Mouse (Mus musculus) spleen, postnatal 4 days (tissue): ENCODE results near the gene Cry2.
A peak's percentile ranks its signal among the peaks of the same experiment; 100 is the strongest.

ENCODE experiments used
- DNase-seq, 2 experiments: peaks; one replicate each; pipeline ENCODE4 v3.0.0; 2022; ENCODE audit warnings: low spot score in 2 of 2

The Cry2 gene

GRCm38 (mm10) chr2:92388081-92388517, 45.7 kb downstream of the Cry2 start:
- DNase-seq, result no peak

GRCm38 (mm10) chr2:92387646-92388045, 46.2 kb downstream of the Cry2 start:
- no peak for DNase-seq

DNA sequence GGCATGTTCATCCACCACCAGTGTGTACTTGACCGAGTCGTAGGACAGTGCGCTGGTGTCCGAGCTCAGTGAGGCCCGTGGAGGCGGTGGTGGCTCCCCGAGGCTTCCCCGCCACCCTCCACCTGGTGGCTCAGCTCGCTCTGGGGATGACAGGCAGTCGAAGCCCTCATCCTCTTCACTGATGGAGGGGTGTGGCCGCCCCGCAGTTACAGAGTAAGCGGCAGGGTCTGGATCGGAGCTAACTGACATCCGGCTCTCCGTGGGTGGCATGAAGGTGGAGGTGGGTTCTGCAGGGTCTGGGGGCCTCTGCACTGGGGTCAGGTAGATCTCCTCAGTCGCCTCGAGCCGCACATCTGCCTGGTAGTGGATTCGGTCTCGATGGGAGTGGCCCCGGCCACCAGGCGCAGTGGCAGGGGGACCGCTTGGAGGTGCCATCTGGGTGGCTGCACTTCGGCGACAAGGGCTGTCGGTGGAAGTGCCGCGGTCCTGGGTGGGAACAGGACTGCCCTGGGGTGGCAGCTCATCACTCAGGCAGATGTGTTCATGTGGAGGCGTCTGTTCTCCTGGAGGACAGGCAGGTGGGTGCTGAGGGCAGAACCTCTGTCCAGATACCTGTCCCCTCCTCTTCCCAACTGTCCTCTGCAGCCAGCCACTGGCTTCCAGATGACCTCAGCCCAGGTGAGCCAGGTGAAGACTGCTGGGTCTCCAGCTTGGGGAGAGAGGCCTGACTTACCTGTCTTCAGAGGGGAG, 46.8 kb downstream of the Cry2 start:
- no peak for DNase-seq

GRCm38 (mm10) chr2:92385113-92386051, 48.5 kb downstream of the Cry2 start:
- no peak for DNase-seq

GRCm38 (mm10) chr2:92384101-92384500, 49.7 kb downstream of the Cry2 start:
- DNase-seq, result no peak

DNA sequence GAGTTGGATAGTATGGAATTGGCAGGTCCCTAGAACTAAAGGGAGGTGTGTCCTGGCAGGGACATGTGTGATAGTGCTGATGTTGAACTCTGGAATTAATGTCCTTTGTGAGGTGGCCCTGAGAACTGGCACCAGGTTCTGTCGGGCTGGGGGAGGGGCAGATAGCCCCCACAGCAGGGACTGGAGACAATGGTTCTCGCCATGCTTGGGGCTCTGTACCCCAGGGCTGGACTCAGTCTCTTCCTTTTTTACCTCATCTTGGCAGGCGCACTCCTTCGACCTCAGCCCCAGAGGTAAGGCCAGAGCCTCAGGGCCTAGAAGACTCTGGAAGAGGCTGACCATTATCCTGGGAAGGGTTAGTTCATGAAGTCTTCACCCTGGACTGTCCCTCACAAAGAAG, 51.1 kb downstream of the Cry2 start:
- DNase-seq, result no peak

DNA sequence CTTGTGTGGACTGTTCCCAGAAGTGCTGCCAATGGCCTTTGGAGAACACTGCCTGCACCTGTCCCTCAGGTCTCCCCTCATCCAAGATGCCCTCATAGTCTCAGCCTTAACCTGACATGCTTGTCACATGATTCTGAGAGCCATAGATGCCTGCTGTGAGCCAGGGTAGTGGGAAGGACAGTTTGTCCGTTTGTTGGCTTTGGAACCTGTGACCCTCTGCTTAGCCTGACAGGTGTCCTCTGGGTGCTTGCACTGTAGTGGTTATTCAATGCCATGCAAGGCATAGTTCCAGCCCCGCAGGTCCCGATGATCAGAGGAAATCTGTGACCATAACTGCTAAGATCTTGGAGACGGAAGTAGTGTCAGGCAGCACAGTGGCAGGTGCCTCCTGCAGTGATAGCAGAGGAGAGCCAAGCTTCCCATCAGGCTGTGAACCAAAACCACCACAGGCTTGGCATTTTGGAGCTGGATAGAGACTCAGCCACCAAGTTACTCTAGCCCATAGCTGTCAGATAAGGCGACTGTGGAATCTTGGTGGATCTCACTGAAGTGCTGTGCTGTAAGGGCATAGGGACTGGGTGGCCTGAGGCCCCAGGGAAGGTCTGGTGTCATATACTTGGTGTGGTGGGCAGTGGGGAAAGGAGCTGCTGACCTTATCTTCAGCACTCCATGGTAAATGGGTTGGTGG, 51.8 kb downstream of the Cry2 start, which contains the start of gene 1700029I15Rik:
Gene 1700029I15Rik (plus strand): TSS at position 638 of the 688 bp plus-strand sequence.
- DNase-seq, result no peak

GRCm38 (mm10) chr2:92381161-92381560, 52.7 kb downstream of the Cry2 start:
- DNase-seq, result no peak

GRCm38 (mm10) chr2:92380495-92381050, 53.3 kb downstream of the Cry2 start:
- DNase-seq, result no peak

DNA sequence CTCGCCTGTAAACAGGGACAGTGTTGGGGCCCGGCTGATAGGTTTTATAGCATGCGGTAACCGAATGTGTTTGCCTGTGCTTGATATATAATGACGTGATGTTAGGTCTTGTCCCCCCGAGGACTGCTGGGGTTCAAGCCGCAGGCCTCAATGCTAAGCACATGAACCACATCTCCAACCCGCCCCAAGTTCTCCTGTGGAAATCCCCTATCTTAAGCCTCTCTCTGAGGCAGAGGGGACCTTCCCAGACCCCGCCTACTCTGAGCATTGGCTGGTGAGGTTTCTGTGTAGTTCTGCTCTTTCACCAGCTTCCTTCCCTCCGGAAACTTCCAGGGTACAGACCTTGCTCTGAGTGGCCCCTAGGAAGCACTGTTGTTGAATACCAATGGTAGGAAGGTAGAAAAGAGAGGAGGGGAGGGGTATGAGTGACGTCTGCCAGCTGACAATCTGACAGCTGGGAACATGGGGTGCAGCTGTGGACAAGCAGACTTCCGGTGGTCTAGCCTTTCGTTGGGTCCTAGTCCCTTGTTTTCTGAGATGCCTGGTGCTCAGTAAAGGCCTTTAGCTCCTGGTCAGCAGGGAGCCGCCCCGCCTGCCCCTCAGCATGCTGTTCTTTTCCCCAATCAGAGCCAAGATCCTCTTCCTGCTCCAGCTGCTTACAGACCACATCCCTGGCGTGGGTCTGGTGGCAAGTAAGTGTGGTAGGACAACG, 53.9 kb downstream of the Cry2 start:
- DNase-seq, result no peak

- DNase-seq, result no peak
Observed at GRCm38 (mm10) chr2:92377320-92377719, 56.5 kb downstream of the Cry2 start.

DNA sequence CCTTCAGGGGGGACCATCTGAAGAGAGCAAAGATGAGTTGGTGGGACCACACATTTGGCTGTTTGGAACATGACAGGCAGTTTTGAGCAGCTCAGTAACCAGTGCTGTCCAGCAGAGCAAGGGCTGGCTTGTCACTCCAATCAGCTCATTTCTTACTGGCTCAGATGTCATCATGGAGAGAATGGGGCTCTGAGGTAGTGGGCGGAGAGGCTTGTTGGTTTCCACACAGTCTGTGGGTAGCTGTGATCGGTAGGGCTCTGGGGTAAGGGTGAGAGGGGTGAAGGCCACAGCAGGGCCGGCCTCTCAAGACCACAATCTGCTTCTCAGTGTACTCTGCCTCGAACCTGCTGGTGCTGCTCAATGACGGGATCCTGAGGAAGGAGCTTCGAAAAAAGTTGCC, 57.5 kb downstream of the Cry2 start:
- no peak for DNase-seq

DNA sequence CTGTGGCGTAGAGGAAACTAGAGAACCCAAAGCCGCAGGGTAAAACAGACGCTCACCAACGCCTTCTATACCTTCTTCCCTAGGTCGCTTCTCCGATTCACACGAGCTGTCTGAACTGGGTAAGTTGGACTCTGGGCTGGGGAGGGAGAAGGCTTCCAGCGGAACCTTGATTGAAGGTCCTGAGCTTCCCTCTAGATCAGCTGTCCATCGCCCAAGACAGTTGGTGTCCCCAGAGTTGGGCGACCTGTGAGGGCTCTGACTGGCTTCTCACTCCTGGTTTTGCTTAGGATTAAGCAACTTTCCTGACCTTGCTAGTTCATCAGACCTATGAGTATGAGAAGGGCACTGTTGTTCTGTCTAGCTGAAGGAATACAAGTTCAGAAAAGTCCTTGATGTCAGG, 58.1 kb downstream of the Cry2 start:
- DNase-seq, result no peak

DNA sequence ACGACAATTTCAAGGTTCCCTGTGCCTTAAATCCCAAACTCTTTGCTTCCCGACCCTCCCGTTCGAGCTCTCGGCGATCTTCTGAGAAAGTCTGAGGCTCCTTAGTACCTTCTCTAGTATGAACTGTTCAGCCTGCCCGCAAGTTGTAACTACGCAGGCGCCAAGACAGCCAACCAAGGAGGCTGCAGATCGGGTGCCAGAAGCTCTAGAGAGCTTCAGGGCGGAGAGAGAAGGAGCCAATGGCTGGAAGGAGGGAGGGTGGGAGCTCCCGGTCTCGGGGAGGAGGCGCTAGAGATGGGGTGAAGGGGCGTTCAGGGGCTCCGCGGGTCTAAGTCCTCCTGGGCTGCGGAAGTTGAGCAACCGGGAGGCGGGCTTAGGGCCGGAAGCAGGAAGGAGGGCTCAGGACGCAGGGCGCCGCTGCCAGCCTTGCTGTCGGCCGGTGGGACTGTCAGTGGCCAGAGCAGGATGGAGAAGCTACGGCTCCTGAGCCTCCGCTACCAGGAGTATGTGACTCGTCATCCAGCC, 58.7 kb downstream of the Cry2 start:
- DNase-seq, result peak; percentile 91 to 94

DNA sequence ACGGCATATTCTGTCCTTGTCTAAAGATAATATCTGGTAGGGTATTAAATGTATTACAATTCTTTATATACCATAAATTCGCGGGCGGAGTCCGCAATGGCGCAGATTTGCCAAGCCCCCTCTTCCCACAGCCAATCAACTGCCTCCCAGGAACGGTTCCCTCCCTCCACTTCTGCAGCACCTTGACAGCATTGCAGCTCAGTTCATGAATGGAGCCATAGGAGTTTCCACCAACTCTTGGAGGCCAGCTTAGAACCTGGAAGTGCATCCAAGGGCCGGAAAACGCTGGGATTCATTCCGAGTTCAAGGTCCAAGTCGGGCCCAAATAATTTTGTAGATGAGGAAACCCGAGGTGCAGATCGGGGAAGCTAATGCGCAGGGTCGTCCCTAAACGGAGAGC, 59.3 kb downstream of the Cry2 start, which contains the start of the genes Pex16 and Large2:
Gene Pex16 (plus strand): TSS at position 163 of the 400 bp plus-strand sequence.
Gene Large2 (minus strand): TSS at position 356 of the 400 bp plus-strand sequence.
- DNase-seq, result peak in 1 of 2 experiments; percentile 44

GRCm38 (mm10) chr2:92373437-92373813, 60.4 kb downstream of the Cry2 start:
- no peak for DNase-seq

DNA sequence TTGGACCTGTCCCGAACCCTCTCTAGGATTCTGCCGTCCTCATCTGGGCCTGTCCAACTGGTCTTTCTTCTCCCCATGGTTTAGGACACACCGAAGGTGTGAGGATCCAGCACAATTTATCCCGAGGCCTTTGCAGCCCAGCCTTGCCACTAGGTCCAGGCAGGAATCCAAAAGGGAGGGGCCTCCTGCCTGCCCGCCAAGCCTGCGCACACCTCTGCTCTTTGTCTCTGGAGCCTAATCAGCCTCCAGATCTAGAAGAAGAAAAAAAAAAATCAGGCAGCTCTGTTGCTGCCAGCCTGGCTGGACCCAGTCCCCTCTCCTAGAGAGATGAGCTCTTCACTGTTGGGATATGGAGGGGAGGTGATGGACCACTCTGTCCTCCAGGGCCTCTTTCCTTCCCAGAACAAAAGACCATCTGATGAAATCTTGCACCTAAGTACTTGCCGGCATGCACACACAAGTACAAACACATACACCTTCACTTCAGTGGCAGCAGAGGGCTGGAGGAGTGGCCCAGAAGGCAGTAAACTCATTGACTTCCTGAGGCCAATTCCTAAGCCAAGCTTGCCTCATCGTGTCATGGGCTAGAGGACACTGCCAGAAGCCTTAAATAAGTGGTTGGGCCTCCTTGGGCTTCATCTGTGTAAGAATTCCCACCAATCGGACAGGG, 60.9 kb downstream of the Cry2 start:
- DNase-seq, result no peak

DNA sequence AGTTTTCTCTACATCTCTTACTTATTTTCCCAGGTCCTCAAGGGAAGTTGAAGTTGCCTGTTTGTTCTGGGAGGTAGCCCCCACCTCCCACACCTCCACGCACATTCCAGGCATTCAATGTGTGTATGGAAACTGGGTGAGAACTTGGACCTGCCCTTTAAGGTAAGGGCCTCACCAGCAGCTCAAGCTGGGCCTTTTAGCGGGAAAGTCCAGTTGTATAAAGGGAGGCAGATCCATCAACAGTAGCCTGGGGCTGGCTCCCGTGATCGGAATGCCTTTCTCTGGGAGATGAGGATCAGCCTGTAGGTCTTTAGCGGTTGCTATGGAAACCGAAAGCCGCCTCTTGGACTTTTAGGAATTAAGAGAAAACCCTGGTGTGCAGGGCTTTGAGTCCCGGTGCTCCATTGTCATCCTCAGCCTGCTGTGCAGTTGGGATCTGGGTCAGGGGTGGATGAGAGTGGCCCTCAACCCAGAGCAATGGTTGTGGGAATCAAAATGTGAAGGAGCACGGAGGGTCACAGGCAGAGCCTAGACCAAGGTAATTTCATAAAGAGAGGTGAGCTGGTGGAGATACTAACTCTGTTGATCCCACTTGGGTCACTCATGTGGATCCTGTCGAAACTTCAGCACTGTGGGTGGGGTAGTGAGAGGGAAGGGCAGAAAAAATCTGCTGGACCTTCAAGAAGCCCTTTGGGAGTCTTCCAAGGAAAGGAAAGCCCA, 61.7 kb downstream of the Cry2 start:
- DNase-seq, result no peak
